Mouse (Mus musculus) C2C12 (cell line): ENCODE data around the gene Tet2.

Experiments
- CEBPB ChIP-seq: IDR thresholded peaks from one replicate; pipeline ENCODE4 v1.6.1; 2011; ENCODE audit warnings: low read depth, mild to moderate bottlenecking, control low read depth, moderate library complexity
- CTCF ChIP-seq: IDR thresholded peaks from one replicate; pipeline ENCODE4 v1.5.1; 2011; ENCODE audit not compliant: control insufficient read depth, insufficient read depth, insufficient read length
- MAX ChIP-seq: IDR thresholded peaks from one replicate; pipeline ENCODE4 v1.6.1; 2011; ENCODE audit warnings: mild to moderate bottlenecking, control low read depth
- MYOG ChIP-seq: IDR thresholded peaks from one replicate; pipeline ENCODE4 v1.6.1; 2011; ENCODE audit not compliant: control insufficient read depth, insufficient read length; ENCODE audit errors: extremely low read depth
- USF1 ChIP-seq: IDR thresholded peaks from one replicate; pipeline ENCODE4 v1.6.1; 2011; ENCODE audit warnings: low read depth, mild to moderate bottlenecking, control low read depth, moderate library complexity

DNA sequence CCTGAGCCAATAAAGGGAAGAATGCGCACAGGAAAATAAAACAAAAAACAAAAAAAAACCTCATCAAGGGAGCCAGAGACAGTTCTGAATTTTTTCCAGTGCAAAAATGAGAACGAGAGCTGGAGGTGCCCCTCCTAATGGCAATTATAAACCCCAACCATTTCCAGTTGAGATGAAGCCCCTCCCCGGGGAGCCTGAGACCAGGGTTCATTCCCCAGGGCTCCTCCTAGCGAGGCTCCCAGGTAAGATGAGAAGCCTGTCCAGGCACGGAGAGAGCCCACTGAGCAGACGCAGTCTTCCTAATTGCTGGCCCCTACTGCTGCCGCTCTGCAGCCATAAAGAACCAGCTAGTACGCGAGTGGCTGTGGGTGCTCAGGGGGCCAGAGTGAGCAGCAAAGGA lies 34.2 kb upstream of the Tet2 start:
- TF ChIP-seq CTCF (no peak), USF1 (no peak), CEBPB (no peak), MAX (no peak), MYOG (no peak)
